Mouse (Mus musculus): ENCODE measurements around the gene Olfr1229.

The Olfr1229 gene

GRCm38 (mm10) chr2:89287914-89288313, at the start of gene Olfr1229:
Gene Olfr1229 (minus strand): TSS chr2:89288014.
- DNase-seq (ENCODE audit: low read depth, low spot score): no peak

- DNase-seq (ENCODE audit: low read depth, low spot score): no peak
Observed at GRCm38 (mm10) chr2:89329575-89329974, 41.8 kb upstream of the Olfr1229 start, which contains the start of gene Olfr1232. Gene Olfr1232 (minus strand): TSS chr2:89329675.

GRCm38 (mm10) chr2:89306974-89307373, 19.2 kb upstream of the Olfr1229 start, which contains the start of gene Olfr1231:
Gene Olfr1231 (minus strand): TSS chr2:89307074.
- DNase-seq (ENCODE audit: low read depth, low spot score): no peak

- no peak for DNase-seq (ENCODE audit: low read depth, low spot score)
Observed at GRCm38 (mm10) chr2:89297168-89297567, 9.4 kb upstream of the Olfr1229 start, which contains the start of gene Olfr1230. Gene Olfr1230 (minus strand): TSS chr2:89297268.

- no peak for DNase-seq (ENCODE audit: low read depth, low spot score)
Observed at GRCm38 (mm10) chr2:89253962-89254361, 33.9 kb downstream of the Olfr1229 start, which contains the start of gene Olfr1228. Gene Olfr1228 (minus strand): TSS chr2:89254062.

Data from CD4-positive, CD25-positive, alpha-beta regulatory T cell, adult 2 months (primary cell).